Mouse (Mus musculus) kidney, postnatal 0 days (tissue): Measurements from ENCODE around the gene Fgfr2. TPM values are rescaled to one million over a fixed set of nuclear protein-coding genes. Genes with fewer than 3 reads are reported as not detected.

Experiments used
- ATAC-seq: fragments of 200-750 bp; cut with Nextera tagmentation; replicated peaks from 2 replicates; pipeline ENCODE4 v1.8.0; 2017; ENCODE audit warnings: low read depth, moderate number of reproducible peaks, moderate TSS enrichment, moderate library complexity; ENCODE audit not compliant: low FRiP score
- DNase-seq: peaks from one replicate; pipeline ENCODE4 v3.0.0-alpha.2; 2016; ENCODE audit warnings: low spot score
- H3K27ac ChIP-seq: fragments of 300-500 bp; sonication (generic); 2 replicates; pipeline ENCODE4 v1.5.1; 2014; ENCODE audit warnings: mild to moderate bottlenecking
- H3K27me3 ChIP-seq: fragments of 300-500 bp; sonication (generic); 2 replicates; pipeline ENCODE4 v1.6.1; 2014; ENCODE audit warnings: low read length, mixed read lengths; ENCODE audit not compliant: insufficient read depth
- H3K36me3 ChIP-seq: fragments of 300-500 bp; sonication (generic); 2 replicates; pipeline ENCODE4 v1.6.1; 2014; ENCODE audit warnings: low read length, mixed read lengths; ENCODE audit not compliant: insufficient read depth
- H3K4me1 ChIP-seq: fragments of 300-500 bp; sonication (generic); replicated peaks from 2 replicates; pipeline ENCODE4 v1.6.1; 2014; ENCODE audit warnings: antibody characterized with exemption, low read length, mixed read lengths; ENCODE audit not compliant: insufficient read depth
- H3K4me2 ChIP-seq: fragments of 300-500 bp; sonication (generic); 2 replicates; pipeline ENCODE4 v1.6.1; 2014; ENCODE audit warnings: mild to moderate bottlenecking, low read length, moderate library complexity, mixed read lengths
- H3K4me3 ChIP-seq: fragments of 300-500 bp; sonication (generic); replicated peaks from 2 replicates; pipeline ENCODE4 v1.5.1; 2014; ENCODE audit warnings: low read depth, low read length
- H3K9ac ChIP-seq: fragments of 300-500 bp; sonication (generic); 2 replicates; pipeline ENCODE4 v1.6.1; 2014; ENCODE audit warnings: low read depth, low read length
- H3K9me3 ChIP-seq: fragments of 300-500 bp; sonication (generic); replicated peaks from 2 replicates; pipeline ENCODE4 v1.6.1; 2016; ENCODE audit warnings: low read length, inconsistent platforms, mixed read lengths
- CTCF ChIP-seq: IDR thresholded peaks from 2 replicates; pipeline ENCODE4 v1.5.1; 2016; ENCODE audit warnings: antibody characterized with exemption, low read depth, mild to moderate bottlenecking, moderate library complexity
- WGBS: fragments of 180-500 bp; shearing (Covaris S2); extraction: QIAGEN DNeasy Blood & Tissue Kit; methylation state at CpG from one replicate; pipeline ENCODE4 v1.1.7; 2014; 5-methylcytosine and 5-hydroxymethylcytosine counted together
- polyA plus RNA-seq: library from polyadenylated mRNA; unstranded; fragments of >200 nt; fragmentation: Nextera tagmentation; extraction: Ambion mirVana; gene quantifications from 2 replicates; pipeline ENCODE4 v1.2.1, GENCODE M21; 2015

The Fgfr2 gene
- polyA plus RNA-seq, 1 experiment from 2014 or later, result 79.8 TPM

- Histone ChIP-seq H3K36me3 (0 out of 2 replicates have a peak, but pooled peaks cover 6% of the 10 kb centered on the region), H3K4me2 (no peak overlapping the region), H3K27ac (no peak overlapping the region), H3K9me3 (no peaks in the 10 kb centered on the region), H3K4me3 (no peak overlapping the region), H3K27me3 (no peaks in the 10 kb centered on the region), H3K9ac (no peak overlapping the region), H3K4me1 (no peaks in the 10 kb centered on the region; the same call in 1 of the 2 replicates)
- DNase-seq (no peak), ATAC-seq (no peak)
- 66% methylated on average over 6 of the region's 6 CpGs for WGBS
- no peak for TF ChIP-seq CTCF
Measured at GRCm38 (mm10) chr7:132747096-132747495, 376.1 kb downstream of the Fgfr2 start.

GRCm38 (mm10) chr7:132742912-132743311 lies 380.2 kb downstream of the Fgfr2 start:
- 79% methylated on average over 5 of the region's 5 CpGs for WGBS
- H3K27ac ChIP-seq, result no peak overlapping the region
- no peak for DNase-seq
- no peak for TF ChIP-seq CTCF
- H3K36me3 ChIP-seq, result no peaks in the 10 kb centered on the region; the same call in 1 of the 2 replicates
- H3K4me1 ChIP-seq, result no peaks in the 10 kb centered on the region
- ATAC-seq, result no peak
- H3K4me2 ChIP-seq, result no peak overlapping the region
- H3K4me3 ChIP-seq, result no peak overlapping the region
- H3K27me3 ChIP-seq, result no peaks in the 10 kb centered on the region
- no peak overlapping the region for H3K9ac ChIP-seq
- H3K9me3 ChIP-seq, result no peaks in the 10 kb centered on the region

GRCm38 (mm10) chr7:132739829-132740228 lies 383.3 kb downstream of the Fgfr2 start:
- Histone ChIP-seq H3K4me2 (no peak overlapping the region), H3K27ac (no peak overlapping the region), H3K9ac (no peak overlapping the region), H3K4me3 (no peak overlapping the region), H3K9me3 (no peaks in the 10 kb centered on the region), H3K4me1 (peaks cover 15% of the 10 kb centered on the region), H3K36me3 (no peaks in the 10 kb centered on the region; the same call in 1 of the 2 replicates), H3K27me3 (no peaks in the 10 kb centered on the region)
- DNase-seq (no peak), ATAC-seq (no peak)
- WGBS, result 84% methylated on average over 6 of the region's 6 CpGs
- no peak for TF ChIP-seq CTCF

- no peak overlapping the region for H3K4me2 ChIP-seq
- no peak overlapping the region for H3K9ac ChIP-seq
- H3K27ac ChIP-seq, result no peak overlapping the region
- no peaks in the 10 kb centered on the region; the same call in 1 of the 2 replicates for H3K36me3 ChIP-seq
- 85% methylated on average over 6 of the region's 6 CpGs for WGBS
- no peaks in the 10 kb centered on the region for H3K27me3 ChIP-seq
- no peak overlapping the region for H3K4me3 ChIP-seq
- ATAC-seq (no peak), DNase-seq (no peak)
- TF ChIP-seq CTCF, result no peak
- no peaks in the 10 kb centered on the region for H3K9me3 ChIP-seq
- H3K4me1 ChIP-seq, result peaks cover 15% of the 10 kb centered on the region
Measured at GRCm38 (mm10) chr7:132738844-132739243, 384.3 kb downstream of the Fgfr2 start.

GRCm38 (mm10) chr7:132736099-132736862 lies 386.9 kb downstream of the Fgfr2 start:
- Histone ChIP-seq H3K27me3 (no peaks in the 10 kb centered on the region), H3K9ac (peak overlapping the region; percentile 1; the same call in 1 of the 2 replicates), H3K36me3 (no peaks in the 10 kb centered on the region), H3K4me3 (no peak overlapping the region), H3K9me3 (no peaks in the 10 kb centered on the region), H3K4me1 (peaks cover 15% of the 10 kb centered on the region), H3K27ac (peak overlapping the region; percentile 33), H3K4me2 (no peak overlapping the region)
- 46% methylated on average over 17 of the region's 17 CpGs for WGBS
- TF ChIP-seq CTCF, result no peak
- peak; percentile 78 for DNase-seq
- peak; percentile 72 for ATAC-seq

- peak; percentile 78 for DNase-seq
- Histone ChIP-seq H3K4me1 (peaks cover 15% of the 10 kb centered on the region), H3K9me3 (no peaks in the 10 kb centered on the region), H3K4me2 (no peak overlapping the region), H3K9ac (no peak overlapping the region), H3K27ac (peak overlapping the region; percentile 33), H3K4me3 (no peak overlapping the region), H3K36me3 (no peaks in the 10 kb centered on the region), H3K27me3 (no peaks in the 10 kb centered on the region)
- 45% methylated on average over 5 of the region's 5 CpGs for WGBS
- TF ChIP-seq CTCF, result peak; percentile 65
- ATAC-seq, result 0 out of 2 replicates have a peak, but pooled peaks have one; percentile 19
Measured at GRCm38 (mm10) chr7:132735145-132735544, 388.0 kb downstream of the Fgfr2 start.
